Comparison of ENCODE assay signal across 15 mouse cellular contexts in genomic region chr4:128997258-128997657, GRCm38 (mm10). TPM values are rescaled to one million over a fixed set of nuclear protein-coding genes. Genes with fewer than 3 reads are reported as not detected.
DNase-seq lines count a peak whose midpoint lies in the region; ATAC-seq and TF ChIP-seq lines count a peak whose summit lies in the region.
"Had no signal": no experiment of that assay in that cellular context is flagged by ENCODE, and none has a peak within 500 bp of the region (broad histone marks: within the 10 kb centered on the region; RNA-seq: fewer than 3 reads in every experiment).

No protein-coding gene starts in this region.

- no peak for TF ChIP-seq EP300 in liver, embryonic 14.5 days (IDR thresholded peaks at IDR 0.05; ENCODE audit: low read depth)

- H3K27ac ChIP-seq in kidney, embryonic 16.5 days (ENCODE audit: low read length) = peak overlapping the region; percentile 41; the same call in 1 of the 2 replicates
- no peak overlapping the region for H3K27ac ChIP-seq in liver, embryonic 14.5 days
- H3K27ac ChIP-seq in forebrain, embryonic 10.5 days = no peak overlapping the region
- H3K27ac ChIP-seq in hindbrain, embryonic 13.5 days = no peak overlapping the region
- no peak overlapping the region for H3K27ac ChIP-seq in midbrain, embryonic 10.5 days (replicated peaks)
- H3K27ac ChIP-seq: forebrain, embryonic 12.5 days; hindbrain, embryonic 14.5 days; left cerebral cortex, adult 2 months; limb, embryonic 13.5 days had no signal

- no peaks in the 10 kb centered on the region for H3K27me3 ChIP-seq in kidney, embryonic 16.5 days (ENCODE audit: insufficient read depth, low read length)
- H3K27me3 ChIP-seq in liver, embryonic 14.5 days (ENCODE audit: control insufficient read depth, insufficient read depth, low read length) = no peaks in the 10 kb centered on the region
- peaks cover 3% of the 10 kb centered on the region; the same call in 1 of the 2 replicates for H3K27me3 ChIP-seq in forebrain, embryonic 10.5 days (ENCODE audit: poor library complexity, severe bottlenecking)
- no peaks in the 10 kb centered on the region for H3K27me3 ChIP-seq in hindbrain, embryonic 13.5 days
- H3K27me3 ChIP-seq in midbrain, embryonic 10.5 days (ENCODE audit: low read depth, poor library complexity, severe bottlenecking) = peaks cover 3% of the 10 kb centered on the region
- H3K27me3 ChIP-seq: forebrain, embryonic 12.5 days; limb, embryonic 13.5 days had no signal

- no peak for ATAC-seq in kidney, embryonic 16.5 days (ENCODE audit: low FRiP score, low TSS enrichment)
- peak; percentile 1; the same call in 1 of the 2 replicates for ATAC-seq in common myeloid progenitor, adult 5-6 weeks (replicated peaks; ENCODE audit: low read depth, poor library complexity, severe bottlenecking)
- no peak for ATAC-seq in liver, embryonic 14.5 days (ENCODE audit: insufficient read depth)
- no peak for ATAC-seq in hindbrain, embryonic 13.5 days (ENCODE audit: low FRiP score)
- ATAC-seq: activated CD4-positive, CD25-positive, alpha-beta regulatory T cell, adult 4 months had no signal

- H3K4me2 ChIP-seq in kidney, embryonic 16.5 days (replicated peaks; ENCODE audit: low read depth, low read length) = no peak overlapping the region
- no peak overlapping the region for H3K4me2 ChIP-seq in liver, embryonic 14.5 days (ENCODE audit: low read depth)
- H3K4me2 ChIP-seq in hindbrain, embryonic 13.5 days = no peak overlapping the region
- H3K4me2 ChIP-seq: forebrain, embryonic 12.5 days; hindbrain, embryonic 14.5 days; limb, embryonic 13.5 days had no signal

- H3K4me1 ChIP-seq in kidney, embryonic 16.5 days (ENCODE audit: insufficient read depth, low read length) = peaks cover 51% of the 10 kb centered on the region
- peaks cover 27 to 36% of the 10 kb centered on the region in 2 experiments for H3K4me1 ChIP-seq in liver, embryonic 14.5 days (replicated peaks; ENCODE audit: control insufficient read depth in 2 of 2, insufficient read depth in 2 of 2, low read length in 1 of 2)
- peaks cover 29% of the 10 kb centered on the region for H3K4me1 ChIP-seq in forebrain, embryonic 10.5 days
- peaks cover 21% of the 10 kb centered on the region for H3K4me1 ChIP-seq in hindbrain, embryonic 13.5 days (replicated peaks)
- peaks cover 24% of the 10 kb centered on the region for H3K4me1 ChIP-seq in midbrain, embryonic 10.5 days

- no peak overlapping the region for H3K4me3 ChIP-seq in kidney, embryonic 16.5 days (ENCODE audit: low read length)
- no peak overlapping the region for H3K4me3 ChIP-seq in liver, embryonic 14.5 days (ENCODE audit: insufficient read depth in 1 of 2, low read depth in 2 of 2, low read length in 2 of 2)
- no peak overlapping the region for H3K4me3 ChIP-seq in forebrain, embryonic 10.5 days
- H3K4me3 ChIP-seq in hindbrain, embryonic 13.5 days = no peak overlapping the region
- H3K4me3 ChIP-seq in midbrain, embryonic 10.5 days = no peak overlapping the region
- H3K4me3 ChIP-seq: forebrain, embryonic 12.5 days; left cerebral cortex, adult 2 months; limb, embryonic 13.5 days had no signal

- no peak for DNase-seq in kidney, postnatal 4 days
- peak; percentile 60 for DNase-seq in ES-CJ7 (ENCODE audit: low read depth, low spot score)
- DNase-seq in liver, embryonic 14.5 days (ENCODE audit: low read depth in 3 of 3, low spot score in 3 of 3) = peak in 1 of 3 experiments; percentile 39
- DNase-seq in forebrain, embryonic 10.5 days (ENCODE audit: extremely low spot score, low spot score) = no peak
- DNase-seq in midbrain, embryonic 10.5 days (ENCODE audit: low spot score) = no peak
- DNase-seq: cerebellum, adult 8-10 months; heart, adult 18-20 months had no signal

- 63% methylated on average over 8 of the region's 8 CpGs for WGBS in kidney, embryonic 16.5 days
- 43% methylated on average over 8 of the region's 8 CpGs for WGBS in liver, embryonic 14.5 days (ENCODE audit: insufficient replicate concordance)
- 93% methylated on average over 8 of the region's 8 CpGs for WGBS in forebrain, embryonic 10.5 days
- WGBS in hindbrain, embryonic 13.5 days = 80% methylated on average over 8 of the region's 8 CpGs
- 92% methylated on average over 8 of the region's 8 CpGs for WGBS in midbrain, embryonic 10.5 days

- no peak overlapping the region for H3K9ac ChIP-seq in kidney, embryonic 16.5 days (replicated peaks; ENCODE audit: low read length)
- H3K9ac ChIP-seq in liver, embryonic 14.5 days (replicated peaks) = no peak overlapping the region
- H3K9ac ChIP-seq in hindbrain, embryonic 13.5 days = no peak overlapping the region
- H3K9ac ChIP-seq: forebrain, embryonic 12.5 days; hindbrain, embryonic 14.5 days; limb, embryonic 13.5 days had no signal

- TF ChIP-seq CTCF in liver, embryonic 14.5 days (IDR thresholded peaks at IDR 0.05; ENCODE audit: low read depth) = 0 out of 2 replicates have a peak, but pooled peaks have one; percentile 14

- no peaks in the 10 kb centered on the region for H3K9me3 ChIP-seq in kidney, embryonic 16.5 days (ENCODE audit: low read length)
- H3K9me3 ChIP-seq in liver, embryonic 14.5 days (ENCODE audit: control insufficient read depth, low read length) = no peaks in the 10 kb centered on the region
- no peaks in the 10 kb centered on the region for H3K9me3 ChIP-seq in forebrain, embryonic 10.5 days
- H3K9me3 ChIP-seq in hindbrain, embryonic 13.5 days = no peaks in the 10 kb centered on the region
- H3K9me3 ChIP-seq in midbrain, embryonic 10.5 days (replicated peaks) = no peaks in the 10 kb centered on the region
- H3K9me3 ChIP-seq: forebrain, embryonic 12.5 days; limb, embryonic 13.5 days had no signal

- peaks cover 30% of the 10 kb centered on the region for H3K36me3 ChIP-seq in kidney, embryonic 16.5 days (ENCODE audit: insufficient read depth, low read length)
- peaks cover 29% of the 10 kb centered on the region for H3K36me3 ChIP-seq in liver, embryonic 14.5 days (replicated peaks; ENCODE audit: control insufficient read depth, insufficient read depth, low read depth)
- peaks cover 74% of the 10 kb centered on the region for H3K36me3 ChIP-seq in forebrain, embryonic 10.5 days (replicated peaks)
- peaks cover 33% of the 10 kb centered on the region for H3K36me3 ChIP-seq in hindbrain, embryonic 13.5 days
- H3K36me3 ChIP-seq in midbrain, embryonic 10.5 days = peaks cover 58% of the 10 kb centered on the region

RNA-seq across cellular contexts. Expression of gene Ak2, which starts 5.5 kb away (rescaled TPM):
- 226 and 238 TPM in 2 replicates for polyA plus RNA-seq in kidney, embryonic 16.5 days (2015; fragmentation: Nextera tagmentation; extraction: Ambion mirVana)
- 148 and 164 TPM in 2 replicates for total RNA-seq in common myeloid progenitor, adult 5-6 weeks (2017)
- polyA plus RNA-seq in liver, embryonic 14.5 days (2012; rRNA removed) = 44.6 and 68.3 TPM in 2 replicates
- polyA plus RNA-seq in liver, embryonic 14.5 days (2014; fragmentation: Nextera tagmentation; extraction: Ambion mirVana) = 94.0 and 101 TPM in 2 replicates
- polyA plus RNA-seq in forebrain, embryonic 10.5 days (2016; fragmentation: Nextera tagmentation; extraction: Ambion mirVana) = 237 and 245 TPM in 2 replicates
- 90.4 and 92.7 TPM in 2 replicates for polyA plus RNA-seq in hindbrain, embryonic 13.5 days (2015; fragmentation: Nextera tagmentation; extraction: Ambion mirVana)
- polyA plus RNA-seq in midbrain, embryonic 10.5 days (2016; fragmentation: Nextera tagmentation; extraction: Ambion mirVana) = 187 and 205 TPM in 2 replicates

RNA-seq across cellular contexts. Expression of gene Azin2, which starts 35.0 kb away (rescaled TPM):
- 21.7 and 26.3 TPM in 2 replicates for polyA plus RNA-seq in kidney, embryonic 16.5 days (2015; fragmentation: Nextera tagmentation; extraction: Ambion mirVana)
- 1.1 and 1.6 TPM in 2 replicates for total RNA-seq in common myeloid progenitor, adult 5-6 weeks (2017)
- 0.47 and 0.62 TPM in 2 replicates for polyA plus RNA-seq in liver, embryonic 14.5 days (2012; rRNA removed)
- polyA plus RNA-seq in liver, embryonic 14.5 days (2014; fragmentation: Nextera tagmentation; extraction: Ambion mirVana) = 0.27 and 0.59 TPM in 2 replicates
- 10.5 and 12.0 TPM in 2 replicates for polyA plus RNA-seq in forebrain, embryonic 10.5 days (2016; fragmentation: Nextera tagmentation; extraction: Ambion mirVana)
- polyA plus RNA-seq in hindbrain, embryonic 13.5 days (2015; fragmentation: Nextera tagmentation; extraction: Ambion mirVana) = 18.4 and 19.9 TPM in 2 replicates
- 11.1 and 14.9 TPM in 2 replicates for polyA plus RNA-seq in midbrain, embryonic 10.5 days (2016; fragmentation: Nextera tagmentation; extraction: Ambion mirVana)
